Mouse (Mus musculus) MEL (cell line): Measurements from ENCODE around the gene Nexn.
"Not testable (repeated sequence)": the region's sequence is repeated elsewhere in the genome, so short reads cannot be mapped to it uniquely, and the experiment has no call there.

Experiments used
- CHD1 ChIP-seq: IDR thresholded peaks from 2 replicates; pipeline ENCODE4 v1.6.1; 2012; ENCODE audit warnings: low read depth, mild to moderate bottlenecking, inconsistent platforms, low read length, improper control_type of control experiment
- CTCF ChIP-seq, 3 experiments: IDR thresholded peaks in 2 of 3; conservative IDR thresholded peaks in 1 of 3; 2 replicates each; pipeline ENCODE4 v1.5.1; 2011 to 2012; ENCODE audit warnings: low read length in 3 of 3, low read depth in 2 of 3, mild to moderate bottlenecking in 2 of 3, improper control_type of control experiment in 1 of 3, inconsistent platforms in 1 of 3, mixed read lengths in 1 of 3, moderate library complexity in 1 of 3; ENCODE audit not compliant: control insufficient read depth in 1 of 3, insufficient read depth in 1 of 3, poor library complexity in 1 of 3, severe bottlenecking in 1 of 3
- EP300 ChIP-seq, 2 experiments: IDR thresholded peaks; 2 replicates each; pipeline ENCODE4 v1.6.1; 2011; ENCODE audit warnings: improper control_type of control experiment in 2 of 2, low read length in 2 of 2, low read depth in 1 of 2, mild to moderate bottlenecking in 1 of 2
- JUND ChIP-seq: IDR thresholded peaks from 2 replicates; pipeline ENCODE4 v1.6.1; 2011; ENCODE audit warnings: low read depth, mild to moderate bottlenecking, improper control_type of control experiment, low read length
- KAT2A ChIP-seq: conservative IDR thresholded peaks from 2 replicates; pipeline ENCODE4 v1.6.1; 2012; ENCODE audit warnings: low read depth, low read length, improper control_type of control experiment, inconsistent platforms
- NRF1 ChIP-seq: IDR thresholded peaks from 2 replicates; pipeline ENCODE4 v1.6.1; 2014; ENCODE audit warnings: low read depth, mild to moderate bottlenecking, inconsistent platforms, low read length, improper control_type of control experiment, moderate library complexity; ENCODE audit not compliant: poor library complexity, insufficient read depth, severe bottlenecking
- POLR2A ChIP-seq, 2 experiments: IDR thresholded peaks; 2 replicates each; pipeline ENCODE4 v1.6.1; 2011 to 2012; ENCODE audit warnings: low read length in 2 of 2, mild to moderate bottlenecking in 2 of 2, control low read depth in 1 of 2, improper control_type of control experiment in 1 of 2, low read depth in 1 of 2, moderate library complexity in 1 of 2; ENCODE audit not compliant: control insufficient read depth in 1 of 2, insufficient read depth in 1 of 2, poor library complexity in 1 of 2
- TBP ChIP-seq: IDR thresholded peaks from 2 replicates; pipeline ENCODE4 v1.8.0; 2011; ENCODE audit warnings: low read depth, low read length, improper control_type of control experiment
- UBTF ChIP-seq: IDR thresholded peaks from 2 replicates; pipeline ENCODE4 v1.6.1; 2012; ENCODE audit warnings: low read depth, mild to moderate bottlenecking, inconsistent platforms, low read length, improper control_type of control experiment, moderate library complexity, borderline replicate concordance; ENCODE audit not compliant: insufficient read depth
- USF1 ChIP-seq: IDR thresholded peaks from 2 replicates; pipeline ENCODE4 v1.6.1; 2014; ENCODE audit warnings: low read depth, mild to moderate bottlenecking, inconsistent platforms, low read length, improper control_type of control experiment, moderate library complexity
- ZC3H11A ChIP-seq: IDR thresholded peaks from 2 replicates; pipeline ENCODE4 v1.6.1; 2012; ENCODE audit warnings: low read depth, mild to moderate bottlenecking, inconsistent platforms, low read length, improper control_type of control experiment

DNA sequence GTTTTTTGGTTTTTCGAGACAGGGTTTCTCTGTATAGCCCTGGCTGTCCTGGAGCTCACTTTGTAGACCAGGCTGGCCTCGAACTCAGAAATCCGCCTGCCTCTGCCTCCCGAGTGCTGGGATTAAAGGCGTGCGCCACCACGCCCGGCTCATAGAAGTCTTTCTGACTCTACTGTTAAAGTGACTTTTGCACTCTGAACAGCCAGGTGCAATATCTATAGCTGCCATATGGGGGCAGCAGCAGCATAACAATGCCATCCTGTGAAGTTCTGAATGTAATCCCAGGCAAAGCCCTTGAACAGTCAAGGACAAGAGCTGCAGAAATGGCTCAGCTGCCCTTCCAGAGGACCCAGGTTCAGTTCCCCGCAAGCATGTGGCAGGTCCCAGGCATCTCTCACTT, 6.7 kb downstream of the Nexn start:
- TF ChIP-seq CTCF (IDR thresholded peaks at IDR 0.05 in 2 of 3, conservative IDR thresholded peaks at IDR 0.05 in 1 of 3; ENCODE audit: control insufficient read depth in 1 of 3, insufficient read depth in 1 of 3, low read depth in 2 of 3, low read length in 3 of 3, poor library complexity in 1 of 3, severe bottlenecking in 1 of 3) (peak; percentile 69 to 89 (median 79)), TBP (peak; percentile 98), ZC3H11A (peak; percentile 86), JUND (peak; percentile 39; the same call in 1 of the 2 replicates), EP300 (IDR thresholded peaks at IDR 0.05; ENCODE audit: low read depth in 1 of 2, low read length in 2 of 2) (0 out of 4 replicates have a peak, but pooled peaks of 1 of the 2 experiments have one; percentile 4)
- not testable (repeated sequence) for TF ChIP-seq POLR2A (IDR thresholded peaks at IDR 0.05; ENCODE audit: control insufficient read depth in 1 of 2, insufficient read depth in 1 of 2, low read depth in 1 of 2, low read length in 2 of 2, poor library complexity in 1 of 2); KAT2A; CHD1; USF1; UBTF; NRF1
